Mouse (Mus musculus): ENCODE results near the gene Rnf135. TPM values are rescaled to one million over a fixed set of nuclear protein-coding genes. Genes with fewer than 3 reads are reported as not detected.
"Not testable (repeated sequence)": the region's sequence is repeated elsewhere in the genome, so short reads cannot be mapped to it uniquely, and the experiment has no call there.

Rnf135 gene
- total and polyA plus RNA-seq, 3 experiments = 5.2 to 8.0 TPM; not detected in 1

DNA sequence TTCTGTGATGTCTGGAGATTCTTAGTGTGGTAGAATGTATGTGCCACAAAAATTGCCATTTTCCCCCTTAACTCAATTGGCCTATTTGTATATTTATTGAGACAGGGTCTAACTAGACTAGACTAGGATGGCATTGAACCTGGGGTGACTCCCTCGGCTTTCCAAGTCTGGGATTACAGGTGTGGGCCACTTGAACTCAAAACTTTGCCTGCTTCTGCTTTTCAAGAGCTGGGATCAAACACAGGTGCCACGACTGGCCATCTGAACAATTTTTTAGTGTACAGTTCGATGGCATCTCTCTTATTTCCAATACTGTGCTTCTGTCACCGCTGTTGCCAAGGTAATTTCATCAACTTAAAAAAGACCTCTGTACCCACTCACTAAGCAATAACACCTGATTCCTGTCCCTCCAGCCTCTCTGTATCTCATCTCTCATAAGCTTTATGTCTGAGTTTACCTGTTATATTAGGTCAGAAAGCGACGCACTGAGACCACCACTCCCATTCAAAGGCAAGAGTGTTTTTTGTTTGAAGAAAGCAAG lies 950 bp downstream of the Rnf135 start:
- H3K79me2 ChIP-seq (ENCODE audit: control insufficient read depth, insufficient read depth, low read length, poor library complexity) = peaks cover 4% of the 10 kb centered on the region; the same call in 1 of the 2 replicates
- H3K9me3 ChIP-seq (replicated peaks; ENCODE audit: insufficient read depth, low read length) = no peaks in the 10 kb centered on the region
- H3K9ac ChIP-seq (ENCODE audit: control insufficient read depth, low read depth, low read length, poor library complexity, severe bottlenecking) = peak overlapping the region; percentile 88
- H3K27me3 ChIP-seq (ENCODE audit: control insufficient read depth in 1 of 2, insufficient read depth in 2 of 2, low read length in 2 of 2) = no peaks in the 10 kb centered on the region
- H3K4me3 ChIP-seq (ENCODE audit: control insufficient read depth in 1 of 2, insufficient read depth in 1 of 2, low read depth in 2 of 2, low read length in 2 of 2) = peak overlapping the region; percentile 90 to 91
- peak; percentile 46 for DNase-seq (ENCODE audit: low read depth, low spot score)
- peaks cover 0 to 9% of the 10 kb centered on the region in 2 experiments; a peak in 2 of 4 replicates for H3K36me3 ChIP-seq (ENCODE audit: control insufficient read depth in 1 of 2, insufficient read depth in 2 of 2, low read length in 2 of 2)
- peak overlapping the region; percentile 77; the same call in 1 of the 2 replicates for H3K27ac ChIP-seq (ENCODE audit: control insufficient read depth, low read depth, low read length)
- TF ChIP-seq E2F4 (IDR thresholded peaks at IDR 0.05; ENCODE audit: borderline replicate concordance, low read depth, low read length) (no peak), NELFE (IDR thresholded peaks at IDR 0.05; ENCODE audit: low read depth, low read length) (no peak), RAD21 (IDR thresholded peaks at IDR 0.05; ENCODE audit: low read depth, low read length) (no peak), MAFK (IDR thresholded peaks at IDR 0.05; ENCODE audit: borderline replicate concordance, low read depth, low read length) (no peak), MAX (IDR thresholded peaks at IDR 0.05; ENCODE audit: low read length) (no peak), ZKSCAN1 (IDR thresholded peaks at IDR 0.05; ENCODE audit: low read depth, low read length) (no peak), USF2 (IDR thresholded peaks at IDR 0.05; ENCODE audit: borderline replicate concordance in 1 of 2, insufficient read depth in 1 of 2, low read depth in 1 of 2, low read length in 2 of 2) (no peak), ZC3H11A (IDR thresholded peaks at IDR 0.05; ENCODE audit: low read depth, low read length) (no peak), GATA1 (IDR thresholded peaks at IDR 0.05; ENCODE audit: low read depth, low read length) (no peak), TBP (IDR thresholded peaks at IDR 0.05; ENCODE audit: low read depth, low read length) (no peak), POLR2A (IDR thresholded peaks at IDR 0.05; ENCODE audit: control insufficient read depth in 1 of 2, insufficient read depth in 1 of 2, low read depth in 1 of 2, low read length in 2 of 2, poor library complexity in 1 of 2) (no peak), MAZ (IDR thresholded peaks at IDR 0.05; ENCODE audit: low read depth, low read length) (no peak), ELF1 (IDR thresholded peaks at IDR 0.05; ENCODE audit: low read depth, low read length) (no peak), ETS1 (IDR thresholded peaks at IDR 0.05; ENCODE audit: low read depth, low read length) (no peak), CHD1 (IDR thresholded peaks at IDR 0.05; ENCODE audit: low read depth, low read length) (no peak)
- H3K4me1 ChIP-seq (ENCODE audit: control insufficient read depth in 1 of 2, insufficient read depth in 2 of 2, low read length in 2 of 2) = peaks cover 2 to 11% of the 10 kb centered on the region in 2 experiments; a peak in 3 of 4 replicates

DNA sequence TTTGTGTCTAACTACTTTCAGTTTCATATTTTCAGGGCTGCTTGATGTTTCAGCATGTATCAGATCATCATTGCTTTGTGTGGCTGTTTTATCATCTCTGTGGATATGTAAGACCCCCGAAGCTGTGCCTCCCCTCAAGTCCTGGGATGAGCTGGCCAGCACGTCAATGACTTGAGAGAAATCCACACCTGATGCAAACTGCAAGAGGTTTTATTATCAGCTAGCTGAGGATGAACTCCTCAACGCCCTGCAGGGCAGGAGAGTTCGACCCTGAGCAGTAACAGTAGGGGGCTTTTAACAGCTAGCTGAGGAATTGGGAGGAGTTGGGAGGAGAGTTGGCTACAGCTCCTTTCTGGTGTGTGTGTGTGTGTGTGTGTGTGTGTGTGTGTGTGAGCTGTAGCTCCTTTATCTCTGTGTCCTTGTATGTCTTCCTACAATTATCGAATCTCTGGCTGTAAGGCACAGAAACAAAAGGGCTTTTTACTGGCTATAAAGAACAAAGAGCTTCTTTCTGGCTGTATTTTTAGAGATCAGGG lies 1.9 kb downstream of the Rnf135 start:
- DNase-seq (ENCODE audit: low read depth, low spot score); H3K9me3 ChIP-seq (replicated peaks; ENCODE audit: insufficient read depth, low read length); H3K27ac ChIP-seq (ENCODE audit: control insufficient read depth, low read depth, low read length); H3K79me2 ChIP-seq (ENCODE audit: control insufficient read depth, insufficient read depth, low read length, poor library complexity); H3K27me3 ChIP-seq (ENCODE audit: control insufficient read depth in 1 of 2, insufficient read depth in 2 of 2, low read length in 2 of 2); H3K9ac ChIP-seq (ENCODE audit: control insufficient read depth, low read depth, low read length, poor library complexity, severe bottlenecking); H3K36me3 ChIP-seq (ENCODE audit: control insufficient read depth in 1 of 2, insufficient read depth in 2 of 2, low read length in 2 of 2): not testable (repeated sequence)
- Histone ChIP-seq H3K4me3 (ENCODE audit: control insufficient read depth in 1 of 2, insufficient read depth in 1 of 2, low read depth in 2 of 2, low read length in 2 of 2) (0 out of 4 replicates have a peak overlapping the region, but pooled peaks of 1 of the 2 experiments have one; percentile 21), H3K4me1 (ENCODE audit: control insufficient read depth in 1 of 2, insufficient read depth in 2 of 2, low read length in 2 of 2) (peaks cover 2 to 11% of the 10 kb centered on the region in 2 experiments; a peak in 3 of 4 replicates)
